Mouse (Mus musculus) hindbrain, embryonic 15.5 days (tissue): ENCODE measurements around the gene Stx4a. TPM values are rescaled to one million over a fixed set of nuclear protein-coding genes. Genes with fewer than 3 reads are reported as not detected.
A peak's percentile ranks its signal among the peaks of the same experiment; 100 is the strongest.

Source experiments
- ATAC-seq: fragments of 200-750 bp; cut with Nextera tagmentation; 2 replicates; pipeline ENCODE4 v1.8.0; 2017; ENCODE audit warnings: low read depth, moderate number of reproducible peaks, moderate TSS enrichment; ENCODE audit not compliant: low FRiP score
- H3K27ac ChIP-seq: fragments of 300-500 bp; sonication (generic); replicated peaks from 2 replicates; pipeline ENCODE4 v1.5.1; 2015; ENCODE audit warnings: mild to moderate bottlenecking, inconsistent platforms
- H3K27me3 ChIP-seq: fragments of 300-500 bp; sonication (generic); 2 replicates; pipeline ENCODE4 v1.6.1; 2015; ENCODE audit warnings: control low read depth, inconsistent platforms
- H3K36me3 ChIP-seq: fragments of 300-500 bp; sonication (generic); 2 replicates; pipeline ENCODE4 v1.6.1; 2015; ENCODE audit warnings: control low read depth, inconsistent platforms
- H3K4me1 ChIP-seq: fragments of 300-500 bp; sonication (generic); replicated peaks from 2 replicates; pipeline ENCODE4 v1.6.1; 2015; ENCODE audit warnings: control low read depth, inconsistent platforms
- H3K4me2 ChIP-seq: fragments of 300-500 bp; sonication (generic); 2 replicates; pipeline ENCODE4 v1.6.1; 2015; ENCODE audit warnings: moderate library complexity, mild to moderate bottlenecking, inconsistent platforms
- H3K4me3 ChIP-seq: fragments of 300-500 bp; sonication (generic); 2 replicates; pipeline ENCODE4 v1.5.1; 2015; ENCODE audit warnings: mild to moderate bottlenecking, inconsistent platforms
- H3K9ac ChIP-seq: fragments of 300-500 bp; sonication (generic); 2 replicates; pipeline ENCODE4 v1.6.1; 2015; ENCODE audit warnings: inconsistent platforms
- H3K9me3 ChIP-seq: fragments of 300-500 bp; sonication (generic); 2 replicates; pipeline ENCODE4 v1.6.1; 2016; ENCODE audit warnings: control low read depth, inconsistent platforms
- WGBS: fragments of 180-500 bp; shearing (Covaris S2); methylation state at CpG from one replicate; pipeline ENCODE4 v1.1.7; 2015; 5-methylcytosine and 5-hydroxymethylcytosine counted together
- polyA plus RNA-seq: library from polyadenylated mRNA; unstranded; fragments of >200 nt; fragmentation: Nextera tagmentation; extraction: Ambion mirVana; gene quantifications from 2 replicates; pipeline ENCODE4 v1.2.1, GENCODE M21; 2015

The Stx4a gene
- polyA plus RNA-seq, 1 experiment from 2014 or later: 21.5 TPM

GRCm38 (mm10) chr7:127875627-127876001, 51.5 kb downstream of the Stx4a start:
- ATAC-seq: peak; percentile 96
- Histone ChIP-seq H3K9ac (peak overlapping the region; percentile 96), H3K36me3 (peaks cover 25% of the 10 kb centered on the region), H3K4me2 (peak overlapping the region; percentile 76), H3K4me3 (peak overlapping the region; percentile 90), H3K4me1 (peaks cover 34% of the 10 kb centered on the region), H3K9me3 (no peaks in the 10 kb centered on the region), H3K27me3 (no peaks in the 10 kb centered on the region), H3K27ac (peak overlapping the region; percentile 100)
- under 1% methylated on average over 31 of the region's 43 CpGs for WGBS

GRCm38 (mm10) chr7:127876041-127876466, 52.0 kb downstream of the Stx4a start, which contains the start of gene Zfp646:
Zfp646 (plus strand) TSS chr7:127876221.
- peak within 1 kb of the TSS; percentile 100 for H3K27ac ChIP-seq
- WGBS: under 1% methylated on average over 41 of the region's 41 CpGs

DNA sequence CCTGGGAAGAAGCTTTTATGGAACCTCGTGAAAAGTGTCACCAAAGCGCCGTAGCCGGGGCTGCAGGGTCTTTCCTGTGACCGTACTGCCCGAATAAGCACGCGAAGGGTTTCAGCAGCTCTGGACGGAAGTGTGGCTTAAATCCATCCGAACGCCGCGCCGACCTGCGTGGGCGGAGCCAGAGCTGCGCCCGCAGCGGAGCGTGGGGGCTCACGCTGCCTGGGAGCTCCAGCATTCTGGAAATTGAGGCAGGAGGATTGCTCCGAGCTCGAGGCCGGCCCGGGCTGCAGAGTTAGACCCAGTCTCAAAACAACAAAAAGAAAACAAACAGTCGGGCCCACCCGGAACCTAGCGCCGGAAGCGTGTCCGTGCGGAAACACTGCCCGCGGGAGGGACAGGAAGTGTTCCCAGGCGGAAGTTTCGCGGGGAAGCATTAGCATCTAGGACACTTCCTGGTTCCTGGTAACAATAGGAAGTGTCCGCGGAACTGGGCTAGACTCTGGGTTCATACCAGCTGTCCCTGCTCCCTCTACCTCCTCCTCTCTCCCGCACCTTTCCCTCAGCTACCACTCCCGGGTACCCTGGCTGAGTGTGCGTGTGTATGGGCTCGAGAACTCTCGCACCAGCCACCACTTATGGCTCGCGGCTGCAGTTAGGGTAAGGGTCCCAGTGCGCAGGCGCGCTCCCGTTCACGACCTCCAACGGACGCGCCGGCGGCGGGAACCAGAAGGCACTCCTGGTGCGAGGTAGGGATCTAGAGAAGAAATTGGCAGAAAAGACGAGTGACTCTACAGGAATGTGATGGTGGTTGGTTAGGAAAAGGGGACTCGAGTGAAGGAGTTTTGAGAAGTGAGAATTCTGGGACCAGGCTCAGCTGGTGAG, 52.6 kb downstream of the Stx4a start, which contains the start of gene Zfp668:
TSS of gene Zfp668 (minus strand) at position 362 of the 882 bp plus-strand sequence.
- H3K9me3 ChIP-seq: no peaks in the 10 kb centered on the region
- peak within 1 kb of the TSS; percentile 76 for H3K4me2 ChIP-seq
- H3K9ac ChIP-seq: peak within 1 kb of the TSS; percentile 96
- peak within 1 kb of the TSS; percentile 90 for H3K4me3 ChIP-seq
- under 1% methylated on average over 60 of the region's 60 CpGs for WGBS
- peak within 1 kb of the TSS; percentile 100 for H3K27ac ChIP-seq
- ATAC-seq: peak; percentile 69
- H3K27me3 ChIP-seq: no peaks in the 10 kb centered on the region
- peaks cover 34% of the 10 kb centered on the region for H3K4me1 ChIP-seq
- peaks cover 33% of the 10 kb centered on the region for H3K36me3 ChIP-seq

More at GRCm38 (mm10) chr7:127876041-127876466, 52.0 kb downstream of the Stx4a start, which contains the start of gene Zfp646:
- Histone ChIP-seq H3K4me2 (peak within 1 kb of the TSS; percentile 76), H3K9me3 (no peaks in the 10 kb centered on the region), H3K27me3 (no peaks in the 10 kb centered on the region), H3K4me1 (peaks cover 34% of the 10 kb centered on the region), H3K36me3 (peaks cover 27% of the 10 kb centered on the region), H3K9ac (peak within 1 kb of the TSS; percentile 96), H3K4me3 (peak within 1 kb of the TSS; percentile 90)
- peak; percentile 88 for ATAC-seq

DNA sequence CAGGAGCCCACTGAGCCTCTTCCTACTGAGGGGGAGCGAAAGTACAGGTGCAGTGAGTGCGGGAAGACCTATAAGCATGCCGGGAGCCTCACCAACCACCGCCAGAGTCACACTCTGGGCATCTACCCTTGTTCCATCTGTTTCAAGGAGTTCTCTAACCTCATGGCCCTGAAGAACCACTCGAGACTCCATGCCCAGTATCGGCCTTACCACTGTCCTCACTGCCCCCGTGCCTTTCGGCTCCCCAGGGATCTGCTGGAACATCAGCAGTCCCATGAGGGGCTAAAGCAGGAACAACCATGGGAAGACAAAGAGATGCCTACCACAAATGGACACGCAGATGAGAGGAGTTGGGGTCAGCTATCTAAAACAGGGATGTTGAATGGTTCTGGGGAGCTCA, 55.2 kb downstream of the Stx4a start:
- peaks cover 29% of the 10 kb centered on the region for H3K4me1 ChIP-seq
- no peaks in the 10 kb centered on the region for H3K27me3 ChIP-seq
- H3K9me3 ChIP-seq: no peaks in the 10 kb centered on the region
- H3K27ac ChIP-seq: no peak overlapping the region
- H3K4me2 ChIP-seq: no peak overlapping the region
- WGBS: 96% methylated on average over 9 of the region's 9 CpGs
- no peak overlapping the region for H3K9ac ChIP-seq
- no peak for ATAC-seq
- H3K4me3 ChIP-seq: no peak overlapping the region
- peaks cover 57% of the 10 kb centered on the region for H3K36me3 ChIP-seq

GRCm38 (mm10) chr7:127880431-127880830, 56.3 kb downstream of the Stx4a start:
- WGBS: 89% methylated on average over 12 of the region's 12 CpGs
- H3K4me1 ChIP-seq: peaks cover 27% of the 10 kb centered on the region

GRCm38 (mm10) chr7:127885951-127886350, 61.9 kb downstream of the Stx4a start:
- H3K9ac ChIP-seq: no peak overlapping the region

More at GRCm38 (mm10) chr7:127880431-127880830, 56.3 kb downstream of the Stx4a start:
- no peak overlapping the region for H3K4me3 ChIP-seq
- no peak overlapping the region for H3K27ac ChIP-seq
- no peaks in the 10 kb centered on the region for H3K9me3 ChIP-seq
- H3K36me3 ChIP-seq: peaks cover 66% of the 10 kb centered on the region
- ATAC-seq: no peak
- no peaks in the 10 kb centered on the region for H3K27me3 ChIP-seq
- no peak overlapping the region for H3K9ac ChIP-seq
- no peak overlapping the region for H3K4me2 ChIP-seq

DNA sequence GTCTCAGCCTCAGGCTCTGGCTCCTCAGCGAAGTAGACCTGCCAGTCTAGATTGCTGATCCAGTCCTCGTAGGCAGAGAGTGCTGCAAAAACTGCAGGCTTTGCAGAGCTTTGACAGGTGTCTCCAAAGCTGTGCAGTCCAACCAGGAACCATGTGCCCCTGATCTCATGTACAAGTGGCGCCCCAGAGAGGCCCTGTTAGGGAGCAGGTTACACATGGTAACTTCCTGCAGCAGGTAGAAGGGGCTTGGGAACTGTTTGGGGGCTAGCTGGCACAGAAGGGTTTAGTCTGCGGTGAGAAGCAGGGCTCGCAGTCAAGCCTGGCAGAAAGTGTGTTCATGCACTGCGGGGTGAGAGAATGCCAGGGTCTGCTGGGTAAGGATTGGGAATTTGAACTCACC, 62.5 kb downstream of the Stx4a start:
- Histone ChIP-seq H3K4me1 (peaks cover 23% of the 10 kb centered on the region), H3K36me3 (peaks cover 77% of the 10 kb centered on the region), H3K27me3 (no peaks in the 10 kb centered on the region), H3K27ac (no peak overlapping the region), H3K9me3 (no peaks in the 10 kb centered on the region), H3K4me3 (no peak overlapping the region), H3K9ac (no peak overlapping the region), H3K4me2 (no peak overlapping the region)
- ATAC-seq: no peak
- WGBS: 95% methylated on average over 6 of the region's 6 CpGs

More at GRCm38 (mm10) chr7:127885951-127886350, 61.9 kb downstream of the Stx4a start:
- 77% methylated on average over 6 of the region's 6 CpGs for WGBS
- Histone ChIP-seq H3K4me1 (peaks cover 23% of the 10 kb centered on the region), H3K27ac (no peak overlapping the region), H3K4me3 (no peak overlapping the region), H3K4me2 (no peak overlapping the region), H3K9me3 (no peaks in the 10 kb centered on the region), H3K27me3 (no peaks in the 10 kb centered on the region), H3K36me3 (peaks cover 83% of the 10 kb centered on the region)
- no peak for ATAC-seq

DNA sequence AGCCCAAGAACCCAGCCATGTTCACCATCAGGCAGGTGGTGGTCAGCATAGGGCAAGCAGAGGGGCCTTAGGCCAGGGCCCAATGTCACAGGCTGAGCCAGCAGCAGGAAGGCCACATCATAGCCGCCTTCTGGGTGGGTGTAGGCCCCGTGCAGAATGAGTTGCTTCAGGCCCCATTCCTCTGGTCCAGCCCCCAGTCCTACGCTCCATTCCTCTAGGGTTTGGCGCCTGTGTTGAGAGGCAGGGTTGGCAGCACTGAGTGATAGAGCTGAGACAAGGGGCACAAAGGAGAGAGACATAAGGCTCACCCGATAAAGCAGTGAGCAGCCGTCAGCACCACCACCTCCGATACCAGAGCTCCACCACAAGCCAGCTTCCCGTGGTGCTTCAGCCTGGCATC, 63.1 kb downstream of the Stx4a start:
- Histone ChIP-seq H3K27ac (no peak overlapping the region), H3K9me3 (no peaks in the 10 kb centered on the region), H3K9ac (no peak overlapping the region), H3K4me3 (no peak overlapping the region), H3K36me3 (peaks cover 71% of the 10 kb centered on the region), H3K4me2 (no peak overlapping the region), H3K4me1 (peaks cover 23% of the 10 kb centered on the region), H3K27me3 (no peaks in the 10 kb centered on the region)
- 84% methylated on average over 8 of the region's 8 CpGs for WGBS
- no peak for ATAC-seq

- WGBS: 87% methylated on average over 3 of the region's 3 CpGs
- H3K36me3 ChIP-seq: peaks cover 69% of the 10 kb centered on the region
Observed at GRCm38 (mm10) chr7:127887781-127888180, 63.7 kb downstream of the Stx4a start.

DNA sequence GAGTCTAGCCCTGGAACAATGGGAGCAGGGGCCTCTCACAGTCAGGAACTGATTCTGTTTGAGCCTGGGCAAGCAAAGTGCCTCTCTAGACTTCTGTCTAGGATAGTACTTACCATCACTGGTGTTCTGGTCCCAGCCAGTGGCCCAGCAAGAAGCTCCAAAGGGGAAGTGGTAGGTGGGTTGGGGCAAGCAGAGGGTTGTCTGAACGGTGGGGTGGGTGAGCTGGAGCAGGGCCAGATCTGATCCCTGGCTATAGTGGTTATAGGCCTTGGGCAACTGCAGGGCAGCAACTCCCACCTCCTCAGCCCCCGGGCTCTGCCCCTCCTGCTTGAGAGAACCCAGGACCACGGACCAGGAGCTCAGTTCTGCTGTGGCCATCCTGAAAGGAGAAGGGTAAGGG, 64.7 kb downstream of the Stx4a start:
- no peak for ATAC-seq
- H3K27me3 ChIP-seq: no peaks in the 10 kb centered on the region
- peaks cover 16% of the 10 kb centered on the region for H3K4me1 ChIP-seq
- no peak overlapping the region for H3K4me3 ChIP-seq
- no peak overlapping the region for H3K9ac ChIP-seq
- peaks cover 64% of the 10 kb centered on the region for H3K36me3 ChIP-seq
- no peak overlapping the region for H3K4me2 ChIP-seq
- H3K9me3 ChIP-seq: no peaks in the 10 kb centered on the region
- H3K27ac ChIP-seq: no peak overlapping the region
- 81% methylated on average over 3 of the region's 3 CpGs for WGBS

More at GRCm38 (mm10) chr7:127887781-127888180, 63.7 kb downstream of the Stx4a start:
- no peaks in the 10 kb centered on the region for H3K9me3 ChIP-seq
- H3K4me3 ChIP-seq: no peak overlapping the region
- H3K27ac ChIP-seq: no peak overlapping the region
- H3K9ac ChIP-seq: no peak overlapping the region
- peaks cover 23% of the 10 kb centered on the region for H3K4me1 ChIP-seq
- no peaks in the 10 kb centered on the region for H3K27me3 ChIP-seq
- H3K4me2 ChIP-seq: no peak overlapping the region
- no peak for ATAC-seq

GRCm38 (mm10) chr7:127890798-127891197, 66.7 kb downstream of the Stx4a start, which contains the start of gene Prss53:
Prss53 (minus strand) TSS chr7:127890970.
- Histone ChIP-seq H3K4me3 (no peak within 1 kb of the TSS), H3K4me2 (no peak within 1 kb of the TSS), H3K4me1 (peaks cover 17% of the 10 kb centered on the region), H3K27ac (no peak within 1 kb of the TSS), H3K27me3 (no peaks in the 10 kb centered on the region), H3K9me3 (no peaks in the 10 kb centered on the region), H3K36me3 (peaks cover 48% of the 10 kb centered on the region), H3K9ac (no peak within 1 kb of the TSS)
- WGBS: 41% methylated on average over 4 of the region's 4 CpGs
- no peak for ATAC-seq

DNA sequence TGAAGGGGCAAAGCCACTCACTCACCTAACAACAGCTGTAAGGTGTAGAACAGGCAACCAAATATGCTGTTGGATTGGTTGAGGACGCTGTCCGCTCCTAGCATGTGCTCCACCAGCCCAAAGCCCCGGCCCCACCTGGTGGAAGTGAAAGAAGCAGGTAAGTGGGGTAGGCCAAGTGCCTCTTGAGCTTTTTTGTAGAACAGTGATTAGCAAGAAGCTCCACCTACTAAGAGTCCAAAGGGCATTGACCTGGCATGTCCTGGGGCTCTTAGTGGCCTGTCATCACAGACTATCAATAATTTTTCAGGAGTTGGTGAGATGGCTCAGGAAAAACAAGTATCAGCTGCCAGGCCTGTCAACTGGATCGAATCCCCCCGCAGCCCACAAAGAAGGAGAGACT, 70.4 kb downstream of the Stx4a start:
- peaks cover 14% of the 10 kb centered on the region for H3K36me3 ChIP-seq
- peaks cover 11% of the 10 kb centered on the region for H3K4me1 ChIP-seq
- H3K4me2 ChIP-seq: peak overlapping the region; percentile 87
- no peaks in the 10 kb centered on the region for H3K27me3 ChIP-seq
- peak overlapping the region; percentile 82 for H3K4me3 ChIP-seq
- H3K27ac ChIP-seq: no peak overlapping the region
- no peak overlapping the region for H3K9ac ChIP-seq
- 87% methylated on average over 5 of the region's 5 CpGs for WGBS
- ATAC-seq: no peak
- no peaks in the 10 kb centered on the region for H3K9me3 ChIP-seq
